Mouse (Mus musculus) gastrocnemius, adult 8-10 months (tissue): Measurements from ENCODE around the gene Tada1. TPM values are rescaled to one million over a fixed set of nuclear protein-coding genes. Genes with fewer than 3 reads are reported as not detected.
A peak's percentile ranks its signal among the peaks of the same experiment; 100 is the strongest.

Experiments
- DNase-seq, 2 experiments: peaks; one replicate each; pipeline ENCODE4 v3.0.0; 2022; ENCODE audit warnings: low spot score in 2 of 2
- total RNA-seq, 4 experiments: library from RNA; stranded (reverse); gene quantifications; 2 replicates each; pipeline ENCODE4 v1.2.4; 2022

The Tada1 gene
- total RNA-seq, 4 experiments from 2014 or later: 3.7 to 5.9 (median 4.7) TPM

DNA sequence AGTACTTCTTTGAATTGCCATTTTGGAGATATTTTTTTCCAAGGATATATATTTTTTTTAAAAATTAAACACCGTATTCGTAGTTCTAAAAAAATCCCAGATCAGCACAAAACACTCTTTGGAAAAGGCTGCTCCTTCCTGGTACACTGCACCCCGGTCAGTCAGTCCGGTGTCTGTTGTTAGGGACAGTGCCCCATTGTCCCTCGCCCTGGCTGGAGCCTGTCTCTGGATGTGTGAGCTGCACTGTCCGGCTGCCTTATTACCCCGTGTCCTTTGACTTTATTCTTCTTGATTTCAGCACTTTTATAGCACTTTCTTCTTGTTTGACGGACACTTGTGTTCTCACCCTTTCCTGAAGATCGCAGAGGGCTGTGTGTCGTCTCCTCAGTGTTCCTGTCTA, 5.7 kb downstream of the Tada1 start:
- no peak for DNase-seq

- DNase-seq: no peak
Observed at GRCm38 (mm10) chr1:166385431-166385830, 6.5 kb downstream of the Tada1 start.

GRCm38 (mm10) chr1:166388511-166388910, 9.6 kb downstream of the Tada1 start:
- no peak for DNase-seq

DNA sequence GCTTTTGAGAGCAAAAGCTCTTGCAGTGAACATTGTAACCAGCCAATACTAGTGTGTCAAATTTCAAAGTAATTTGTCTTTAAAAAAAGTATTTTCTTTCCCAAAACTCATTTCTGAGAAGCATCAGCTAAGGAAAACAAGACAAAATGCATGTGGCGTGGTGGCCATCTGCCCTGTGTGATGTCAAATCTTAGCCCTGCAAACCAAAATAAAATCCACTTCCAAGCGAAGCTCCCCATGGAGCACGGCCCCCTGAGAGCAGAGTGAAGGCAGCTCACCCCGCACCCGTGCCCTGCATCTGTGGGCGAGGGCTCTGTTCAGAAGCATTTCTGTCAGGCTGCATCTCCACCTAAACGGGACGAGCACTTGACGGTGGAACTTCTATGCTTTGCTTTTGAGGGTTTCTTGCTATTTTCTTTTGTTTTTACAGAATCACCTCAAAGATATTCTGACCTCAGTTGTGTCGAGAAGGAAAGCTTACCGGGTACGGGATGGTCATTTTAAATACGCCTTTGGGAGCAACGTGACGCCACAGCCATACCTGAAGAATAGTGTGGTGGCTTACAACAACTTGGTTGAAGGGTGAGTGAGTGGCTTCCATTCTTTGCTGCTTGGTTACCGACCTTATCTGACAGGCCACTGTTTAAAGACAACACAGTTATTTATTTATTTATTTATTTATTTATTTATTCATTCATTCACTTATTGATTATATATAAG, 10.7 kb downstream of the Tada1 start:
- no peak for DNase-seq

DNA sequence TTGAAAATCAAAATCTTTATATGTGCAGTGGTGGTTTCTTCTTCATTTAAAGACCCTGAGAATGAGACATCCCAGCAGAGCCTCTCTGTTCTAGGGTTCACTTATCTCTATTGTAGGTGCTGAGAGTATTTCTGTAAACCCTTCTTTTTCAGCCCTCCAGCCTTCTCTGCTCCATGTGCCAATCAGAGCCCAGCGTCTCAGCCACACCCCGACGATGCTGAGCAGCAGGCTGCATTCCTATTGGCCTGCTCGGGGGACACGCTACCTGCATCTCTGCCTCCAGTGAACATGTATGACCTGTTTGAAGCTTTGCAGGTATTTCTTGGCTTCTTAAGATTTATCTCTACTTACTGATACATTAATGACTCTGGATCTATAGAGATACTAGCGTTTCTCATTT, 12.8 kb downstream of the Tada1 start:
- no peak for DNase-seq

DNA sequence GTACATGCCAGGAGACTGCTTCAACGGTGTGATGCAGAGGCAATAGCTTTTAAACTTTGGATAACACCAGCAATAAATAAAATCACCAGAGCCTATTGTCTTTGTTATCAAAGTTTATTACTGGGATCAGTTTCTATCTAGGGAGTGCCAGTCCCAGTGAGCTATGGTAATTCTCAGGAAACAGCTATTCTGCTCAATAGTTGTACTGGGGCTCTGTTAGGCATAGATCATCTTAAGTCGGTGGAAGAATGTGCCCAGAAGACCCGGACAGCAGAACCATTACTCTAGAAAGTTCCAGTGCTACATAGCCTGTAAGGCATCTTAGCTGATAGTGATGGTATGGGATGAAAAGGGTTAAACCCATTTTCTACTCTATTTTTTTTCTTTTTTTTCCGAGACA, 15.9 kb downstream of the Tada1 start:
- no peak for DNase-seq

DNA sequence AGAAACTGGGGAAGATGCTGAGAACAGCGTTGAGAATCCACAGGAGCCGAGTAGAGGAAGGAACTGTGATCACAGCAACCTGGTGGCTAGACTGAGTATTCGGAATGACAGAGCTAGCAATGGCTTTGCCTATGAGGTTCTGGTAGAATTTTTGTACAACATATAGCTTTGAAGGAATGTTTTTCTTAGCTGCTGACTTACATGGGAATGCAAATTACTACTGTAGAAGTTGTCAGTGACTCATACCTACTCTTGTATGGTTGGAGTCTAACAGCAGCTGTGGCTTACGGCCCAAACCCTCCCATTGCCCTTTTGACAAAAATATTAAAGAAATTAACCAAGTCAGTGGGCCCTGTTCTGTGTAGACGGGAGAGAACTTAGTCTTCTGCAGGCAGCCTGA, 16.8 kb downstream of the Tada1 start:
- no peak for DNase-seq

DNA sequence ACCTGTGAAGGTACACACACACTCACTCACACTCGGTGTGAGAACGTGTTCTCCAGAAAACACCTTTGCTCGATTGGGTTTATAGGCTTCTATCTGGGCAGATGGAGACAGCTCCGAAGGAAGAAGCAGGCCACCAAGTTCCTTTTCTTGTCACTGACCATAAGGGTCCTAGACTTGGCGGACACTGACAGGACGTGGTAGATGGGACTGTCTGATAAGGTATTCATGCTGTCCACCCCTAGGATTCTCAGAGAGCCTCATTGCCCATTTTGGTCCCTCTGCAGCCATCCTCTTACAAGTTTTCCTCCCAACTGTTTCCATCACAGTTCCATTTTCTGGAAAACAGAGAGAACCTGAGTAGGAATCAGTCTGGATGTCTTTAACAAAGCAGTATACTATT, 17.5 kb downstream of the Tada1 start:
- DNase-seq: no peak

DNA sequence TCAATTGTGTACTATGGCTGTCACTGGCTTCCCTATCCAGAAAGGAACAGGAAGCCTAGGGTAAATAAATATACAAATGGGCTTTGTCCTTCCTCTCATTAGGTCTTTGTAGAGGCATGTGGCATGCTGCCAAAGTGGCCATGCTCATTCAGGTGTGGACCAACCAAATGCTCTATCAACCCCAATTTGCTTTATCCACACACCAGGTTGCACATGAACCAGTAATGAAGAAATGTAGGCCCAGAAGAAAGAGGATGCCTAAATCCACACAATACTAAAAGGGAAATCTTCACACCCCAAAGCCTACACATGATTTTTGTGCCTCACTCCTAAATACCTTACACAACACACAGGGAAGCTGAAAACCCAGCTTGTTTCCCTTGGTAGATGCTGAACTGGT, 22.6 kb downstream of the Tada1 start:
- DNase-seq: no peak

- DNase-seq: no peak
Observed at GRCm38 (mm10) chr1:166402003-166402402, 23.1 kb downstream of the Tada1 start.

GRCm38 (mm10) chr1:166403846-166404245, 24.9 kb downstream of the Tada1 start:
- no peak for DNase-seq

DNA sequence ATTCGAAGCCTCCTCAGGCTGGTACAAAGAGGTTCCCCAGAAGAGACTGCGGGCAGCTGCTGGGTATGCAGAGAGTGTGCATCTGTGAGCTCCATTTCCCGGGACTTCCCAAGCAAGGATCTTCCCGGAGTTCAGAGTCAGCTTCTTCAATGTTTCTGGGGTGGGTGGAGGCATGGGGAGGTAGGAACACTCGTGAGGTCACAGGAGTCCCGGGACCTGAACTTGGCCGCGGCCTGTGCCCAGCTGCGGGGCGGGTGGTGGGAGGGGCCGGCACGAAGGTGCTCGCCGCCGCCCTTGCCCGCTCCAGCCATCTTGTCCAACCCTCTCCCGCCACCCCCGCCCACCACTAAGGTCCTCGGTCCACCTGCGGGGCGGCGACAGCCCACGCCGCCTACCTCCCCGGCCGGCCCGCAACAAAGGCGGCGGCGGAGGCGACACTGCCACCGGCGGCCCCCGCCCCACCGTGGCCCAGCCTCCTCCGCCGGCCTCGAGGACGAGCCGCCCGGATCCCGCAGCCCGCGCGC, 30.3 kb downstream of the Tada1 start:
- DNase-seq: peak; percentile 17 to 35

GRCm38 (mm10) chr1:166409701-166410220, 30.9 kb downstream of the Tada1 start, which contains the start of gene Pogk:
TSS of gene Pogk (minus strand) at chr1:166409863.
- DNase-seq: peak; percentile 40 to 57

- DNase-seq: no peak
Observed at GRCm38 (mm10) chr1:166411541-166411940, 32.6 kb downstream of the Tada1 start.

GRCm38 (mm10) chr1:166412266-166412665, 33.4 kb downstream of the Tada1 start:
- no peak for DNase-seq

DNA sequence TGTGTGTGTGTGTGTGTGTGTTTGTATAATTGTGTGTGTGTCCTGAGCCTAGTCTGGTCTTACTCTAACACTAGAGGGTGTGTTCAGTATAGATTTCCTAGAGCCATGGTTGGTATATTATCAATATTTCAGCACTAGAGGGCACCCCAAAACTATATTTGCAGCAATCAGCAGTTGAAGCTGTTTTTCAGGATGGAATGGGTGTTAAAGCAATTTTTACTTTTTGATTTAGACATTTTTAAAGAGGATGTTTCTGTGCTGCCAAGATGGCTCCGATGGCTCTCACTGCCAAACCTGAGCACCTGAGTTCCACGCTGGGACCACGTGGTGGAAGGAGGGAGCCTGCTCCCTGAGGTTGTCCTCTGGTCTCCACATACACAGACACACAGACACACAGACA, 50.2 kb downstream of the Tada1 start:
- DNase-seq: no peak

DNA sequence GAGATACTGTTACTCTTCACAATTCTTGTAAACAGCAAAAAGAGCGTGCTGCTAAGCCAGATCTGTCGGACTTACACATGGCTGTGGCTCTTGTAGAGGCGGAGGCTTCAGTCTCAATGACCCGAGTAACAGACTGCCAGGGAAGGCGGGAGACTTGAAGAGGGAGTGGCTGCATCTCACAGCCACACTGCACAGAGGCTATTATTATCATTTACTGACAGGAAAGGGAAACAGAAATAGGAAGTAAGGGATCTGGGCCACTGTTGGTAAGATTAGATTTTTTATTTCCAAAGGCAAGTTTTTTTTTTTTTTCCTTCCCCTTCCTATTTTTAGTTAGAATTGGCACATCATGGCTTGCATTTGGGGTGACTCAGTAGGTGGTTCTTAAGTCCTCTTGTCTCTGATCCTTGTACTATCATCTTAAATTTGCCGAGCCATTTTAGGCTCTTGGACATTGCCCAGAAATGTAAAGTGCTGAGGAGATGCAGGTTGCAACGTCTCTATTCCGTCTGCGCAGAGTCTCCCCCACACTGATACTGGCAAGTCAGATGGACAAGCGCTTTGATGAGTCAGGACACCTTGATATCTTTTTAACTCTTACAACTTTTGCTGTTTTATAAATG, 51.0 kb downstream of the Tada1 start:
- DNase-seq: no peak

DNA sequence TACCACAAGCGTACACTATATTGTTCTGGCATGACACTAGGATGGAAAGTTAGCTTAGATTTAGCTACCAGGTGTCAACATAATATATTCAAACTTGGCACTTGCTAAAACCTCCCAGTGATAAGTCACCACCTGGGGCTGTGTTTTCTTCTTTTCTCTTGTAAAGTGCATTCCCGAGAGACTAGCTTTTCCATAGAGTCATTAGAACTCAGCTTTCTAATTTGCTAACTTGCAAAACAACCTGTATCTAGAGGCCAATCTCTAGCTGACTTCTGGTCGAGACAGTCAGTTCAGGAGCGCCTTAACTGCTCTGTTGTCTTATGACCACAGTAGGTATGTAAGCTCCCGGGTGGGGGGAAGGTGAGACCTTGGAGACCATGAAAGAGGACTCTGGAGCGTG, 60.5 kb downstream of the Tada1 start:
- no peak for DNase-seq

DNA sequence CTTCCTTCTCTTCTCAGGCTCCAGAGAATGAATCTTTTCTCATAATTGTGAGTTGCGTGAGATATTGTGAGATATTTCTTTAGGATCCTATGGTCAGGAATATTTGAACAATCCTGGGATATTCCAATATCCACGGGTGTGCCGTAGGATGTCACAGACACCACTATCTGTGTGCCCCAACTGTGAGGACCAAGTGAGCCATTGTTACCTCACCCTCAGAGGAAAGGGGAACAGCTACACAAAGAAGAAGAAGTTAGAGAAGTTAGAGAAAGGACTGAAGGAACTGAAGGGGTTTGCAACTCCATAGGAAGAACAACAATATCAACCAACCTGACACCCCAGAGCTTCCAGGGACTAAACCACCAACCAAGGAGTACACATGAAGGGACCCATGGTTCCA, 63.1 kb downstream of the Tada1 start:
- DNase-seq: no peak
